Mouse (Mus musculus): Measurements from ENCODE around the gene Slc16a6. TPM values are rescaled to one million over a fixed set of nuclear protein-coding genes. Genes with fewer than 3 reads are reported as not detected.

Slc16a6 gene
- polyA plus RNA-seq, 1 experiment from 2014 or later: 4.4 TPM

GRCm38 (mm10) chr11:109434233-109434798 is 39.1 kb downstream of the Slc16a6 start:
- peaks cover 49% of the 10 kb centered on the region for H3K36me3 ChIP-seq (ENCODE audit: control insufficient read depth, insufficient read depth, low read length)
- no peak overlapping the region for H3K9ac ChIP-seq (replicated peaks; ENCODE audit: low read depth, low read length)
- 92% methylated on average over 16 of the region's 16 CpGs for WGBS
- H3K4me1 ChIP-seq (ENCODE audit: control insufficient read depth, insufficient read depth, low read length): no peaks in the 10 kb centered on the region
- no peaks in the 10 kb centered on the region for H3K9me3 ChIP-seq (ENCODE audit: control insufficient read depth, low read depth, low read length)
- H3K27ac ChIP-seq (ENCODE audit: low read length): no peak overlapping the region
- no peak overlapping the region for H3K4me2 ChIP-seq (replicated peaks; ENCODE audit: low read depth, low read length)
- no peak for ATAC-seq (ENCODE audit: insufficient number of reproducible peaks, insufficient read depth, low FRiP score, low read depth)
- H3K27me3 ChIP-seq (ENCODE audit: control insufficient read depth, insufficient read depth, low read length): no peaks in the 10 kb centered on the region
- no peak overlapping the region for H3K4me3 ChIP-seq (ENCODE audit: low read depth, low read length)

GRCm38 (mm10) chr11:109427353-109427752 is 46.0 kb downstream of the Slc16a6 start:
- H3K4me1 ChIP-seq (ENCODE audit: control insufficient read depth, insufficient read depth, low read length): peaks cover 5% of the 10 kb centered on the region
- no peak overlapping the region for H3K4me3 ChIP-seq (ENCODE audit: low read depth, low read length)
- no peak overlapping the region for H3K27ac ChIP-seq (ENCODE audit: low read length)
- peaks cover under 1% of the 10 kb centered on the region; the same call in 1 of the 2 replicates for H3K9me3 ChIP-seq (ENCODE audit: control insufficient read depth, low read depth, low read length)
- H3K9ac ChIP-seq (replicated peaks; ENCODE audit: low read depth, low read length): no peak overlapping the region
- 92% methylated on average over 5 of the region's 5 CpGs for WGBS
- H3K36me3 ChIP-seq (ENCODE audit: control insufficient read depth, insufficient read depth, low read length): peaks cover 12% of the 10 kb centered on the region; the same call in 1 of the 2 replicates
- no peak for ATAC-seq (ENCODE audit: insufficient number of reproducible peaks, insufficient read depth, low FRiP score, low read depth)
- H3K27me3 ChIP-seq (ENCODE audit: control insufficient read depth, insufficient read depth, low read length): no peaks in the 10 kb centered on the region
- H3K4me2 ChIP-seq (replicated peaks; ENCODE audit: low read depth, low read length): no peak overlapping the region

GRCm38 (mm10) chr11:109426272-109426586 is 47.2 kb downstream of the Slc16a6 start:
- Histone ChIP-seq H3K36me3 (ENCODE audit: control insufficient read depth, insufficient read depth, low read length) (peaks cover 12% of the 10 kb centered on the region; the same call in 1 of the 2 replicates), H3K9ac (replicated peaks; ENCODE audit: low read depth, low read length) (peak overlapping the region; percentile 60), H3K27me3 (ENCODE audit: control insufficient read depth, insufficient read depth, low read length) (no peaks in the 10 kb centered on the region), H3K4me2 (replicated peaks; ENCODE audit: low read depth, low read length) (peak overlapping the region; percentile 62), H3K9me3 (ENCODE audit: control insufficient read depth, low read depth, low read length) (peaks cover 4% of the 10 kb centered on the region; the same call in 1 of the 2 replicates), H3K4me1 (ENCODE audit: control insufficient read depth, insufficient read depth, low read length) (peaks cover 5% of the 10 kb centered on the region), H3K27ac (ENCODE audit: low read length) (peak overlapping the region; percentile 85), H3K4me3 (ENCODE audit: low read depth, low read length) (peak overlapping the region; percentile 64)
- ATAC-seq (ENCODE audit: insufficient number of reproducible peaks, insufficient read depth, low FRiP score, low read depth): no peak
- WGBS: under 1% methylated on average over 11 of the region's 11 CpGs

- no peaks in the 10 kb centered on the region for H3K27me3 ChIP-seq (ENCODE audit: control insufficient read depth, insufficient read depth, low read length)
- H3K9me3 ChIP-seq (ENCODE audit: control insufficient read depth, low read depth, low read length): peaks cover 4% of the 10 kb centered on the region; the same call in 1 of the 2 replicates
- peak within 1 kb of the TSS; percentile 85 for H3K27ac ChIP-seq (ENCODE audit: low read length)
- WGBS: under 1% methylated on average over 65 of the region's 65 CpGs
- peak; percentile 95 for ATAC-seq (ENCODE audit: insufficient number of reproducible peaks, insufficient read depth, low FRiP score, low read depth)
- H3K9ac ChIP-seq (replicated peaks; ENCODE audit: low read depth, low read length): peak within 1 kb of the TSS; percentile 60
- H3K4me3 ChIP-seq (ENCODE audit: low read depth, low read length): peak within 1 kb of the TSS; percentile 64
- H3K4me2 ChIP-seq (replicated peaks; ENCODE audit: low read depth, low read length): peak within 1 kb of the TSS; percentile 62
- peaks cover 5% of the 10 kb centered on the region for H3K4me1 ChIP-seq (ENCODE audit: control insufficient read depth, insufficient read depth, low read length)
- H3K36me3 ChIP-seq (ENCODE audit: control insufficient read depth, insufficient read depth, low read length): peaks cover 12% of the 10 kb centered on the region; the same call in 1 of the 2 replicates
These were observed 47.8 kb downstream of the Slc16a6 start, which contains the start of gene Amz2 for GRCm38 (mm10) chr11:109425392-109426271. TSS of gene Amz2 (plus strand) at chr11:109425946.

- H3K27ac ChIP-seq (ENCODE audit: low read length): no peak overlapping the region
- no peak overlapping the region for H3K9ac ChIP-seq (replicated peaks; ENCODE audit: low read depth, low read length)
- no peaks in the 10 kb centered on the region for H3K36me3 ChIP-seq (ENCODE audit: control insufficient read depth, insufficient read depth, low read length)
- H3K4me2 ChIP-seq (replicated peaks; ENCODE audit: low read depth, low read length): no peak overlapping the region
- no peak for ATAC-seq (ENCODE audit: insufficient number of reproducible peaks, insufficient read depth, low FRiP score, low read depth)
- no peak overlapping the region for H3K4me3 ChIP-seq (ENCODE audit: low read depth, low read length)
- WGBS: 68% methylated on average over 1 of the region's 1 CpGs
- peaks cover 5% of the 10 kb centered on the region for H3K4me1 ChIP-seq (ENCODE audit: control insufficient read depth, insufficient read depth, low read length)
- no peaks in the 10 kb centered on the region for H3K27me3 ChIP-seq (ENCODE audit: control insufficient read depth, insufficient read depth, low read length)
- peaks cover 4% of the 10 kb centered on the region; the same call in 1 of the 2 replicates for H3K9me3 ChIP-seq (ENCODE audit: control insufficient read depth, low read depth, low read length)
These were observed 50.1 kb downstream of the Slc16a6 start for GRCm38 (mm10) chr11:109423294-109423693.

GRCm38 (mm10) chr11:109422263-109422662 is 51.1 kb downstream of the Slc16a6 start:
- 96% methylated on average over 4 of the region's 4 CpGs for WGBS
- peaks cover 4% of the 10 kb centered on the region; the same call in 1 of the 2 replicates for H3K9me3 ChIP-seq (ENCODE audit: control insufficient read depth, low read depth, low read length)
- H3K27ac ChIP-seq (ENCODE audit: low read length): no peak overlapping the region
- no peak overlapping the region for H3K4me3 ChIP-seq (ENCODE audit: low read depth, low read length)
- H3K36me3 ChIP-seq (ENCODE audit: control insufficient read depth, insufficient read depth, low read length): no peaks in the 10 kb centered on the region
- ATAC-seq (ENCODE audit: insufficient number of reproducible peaks, insufficient read depth, low FRiP score, low read depth): no peak
- H3K9ac ChIP-seq (replicated peaks; ENCODE audit: low read depth, low read length): no peak overlapping the region
- no peaks in the 10 kb centered on the region for H3K27me3 ChIP-seq (ENCODE audit: control insufficient read depth, insufficient read depth, low read length)
- H3K4me2 ChIP-seq (replicated peaks; ENCODE audit: low read depth, low read length): no peak overlapping the region
- peaks cover 5% of the 10 kb centered on the region for H3K4me1 ChIP-seq (ENCODE audit: control insufficient read depth, insufficient read depth, low read length)

- H3K9ac ChIP-seq (replicated peaks; ENCODE audit: low read depth, low read length): no peak overlapping the region
- H3K4me1 ChIP-seq (ENCODE audit: control insufficient read depth, insufficient read depth, low read length): no peaks in the 10 kb centered on the region
- no peak for ATAC-seq (ENCODE audit: insufficient number of reproducible peaks, insufficient read depth, low FRiP score, low read depth)
- peaks cover 4% of the 10 kb centered on the region; the same call in 1 of the 2 replicates for H3K9me3 ChIP-seq (ENCODE audit: control insufficient read depth, low read depth, low read length)
- H3K27me3 ChIP-seq (ENCODE audit: control insufficient read depth, insufficient read depth, low read length): no peaks in the 10 kb centered on the region
- 67% methylated on average over 5 of the region's 5 CpGs for WGBS
- no peak overlapping the region for H3K4me2 ChIP-seq (replicated peaks; ENCODE audit: low read depth, low read length)
- no peak overlapping the region for H3K4me3 ChIP-seq (ENCODE audit: low read depth, low read length)
- no peaks in the 10 kb centered on the region for H3K36me3 ChIP-seq (ENCODE audit: control insufficient read depth, insufficient read depth, low read length)
- H3K27ac ChIP-seq (ENCODE audit: low read length): no peak overlapping the region
These were observed 52.2 kb downstream of the Slc16a6 start for GRCm38 (mm10) chr11:109421205-109421604.

GRCm38 (mm10) chr11:109420567-109420962 is 52.8 kb downstream of the Slc16a6 start:
- Histone ChIP-seq H3K4me2 (replicated peaks; ENCODE audit: low read depth, low read length) (no peak overlapping the region), H3K27ac (ENCODE audit: low read length) (no peak overlapping the region), H3K4me3 (ENCODE audit: low read depth, low read length) (no peak overlapping the region), H3K36me3 (ENCODE audit: control insufficient read depth, insufficient read depth, low read length) (no peaks in the 10 kb centered on the region), H3K9me3 (ENCODE audit: control insufficient read depth, low read depth, low read length) (peaks cover 4% of the 10 kb centered on the region; the same call in 1 of the 2 replicates), H3K27me3 (ENCODE audit: control insufficient read depth, insufficient read depth, low read length) (no peaks in the 10 kb centered on the region), H3K9ac (replicated peaks; ENCODE audit: low read depth, low read length) (no peak overlapping the region), H3K4me1 (ENCODE audit: control insufficient read depth, insufficient read depth, low read length) (no peaks in the 10 kb centered on the region)
- ATAC-seq (ENCODE audit: insufficient number of reproducible peaks, insufficient read depth, low FRiP score, low read depth): no peak
- 72% methylated on average over 14 of the region's 14 CpGs for WGBS

Measured in stomach, embryonic 14.5 days (tissue).